Comparison of ENCODE assay signal across 8 mouse cellular contexts in genomic region chr2:32775359-32776074, GRCm38 (mm10). TPM values are rescaled to one million over a fixed set of nuclear protein-coding genes. Genes with fewer than 3 reads are reported as not detected.
A peak's percentile ranks its signal among the peaks of the same experiment; 100 is the strongest.
DNase-seq lines count a peak whose midpoint lies in the region; ATAC-seq and TF ChIP-seq lines count a peak whose summit lies in the region.

Ttc16 (minus strand) TSS chr2:32775633.
Ptrh1 (plus strand) TSS chr2:32775786.

- H3K4me1 ChIP-seq in forebrain, embryonic 10.5 days = peaks cover 41% of the 10 kb centered on the region
- H3K4me1 ChIP-seq in heart, embryonic 15.5 days (replicated peaks) = peaks cover 20% of the 10 kb centered on the region
- H3K4me1 ChIP-seq in liver, embryonic 14.5 days (replicated peaks; ENCODE audit: control insufficient read depth in 2 of 2, insufficient read depth in 2 of 2, low read length in 1 of 2) = peaks cover 2 to 8% of the 10 kb centered on the region in 2 experiments; a peak in 3 of 4 replicates
- peaks cover 4% of the 10 kb centered on the region; the same call in 1 of the 2 replicates for H3K4me1 ChIP-seq in neural tube, embryonic 11.5 days (ENCODE audit: control insufficient read depth, insufficient read depth, low read length)
- 0 out of 2 replicates have a peak, but pooled peaks cover 4% of the 10 kb centered on the region for H3K4me1 ChIP-seq in stomach, postnatal 0 days (replicated peaks; ENCODE audit: control insufficient read depth, insufficient read depth)

- peak within 1 kb of the TSS; percentile 85 for H3K27ac ChIP-seq in forebrain, embryonic 10.5 days
- peak within 1 kb of the TSS; percentile 66 for H3K27ac ChIP-seq in heart, embryonic 15.5 days
- no peak within 1 kb of the TSS for H3K27ac ChIP-seq in liver, embryonic 14.5 days
- no peak within 1 kb of the TSS for H3K27ac ChIP-seq in neural tube, embryonic 11.5 days (ENCODE audit: low read depth, low read length)
- H3K27ac ChIP-seq in stomach, postnatal 0 days (replicated peaks) = peak within 1 kb of the TSS; percentile 49

- under 1% methylated on average over 46 of the region's 46 CpGs for WGBS in forebrain, embryonic 10.5 days
- WGBS in heart, embryonic 15.5 days = under 1% methylated on average over 46 of the region's 46 CpGs
- under 1% methylated on average over 46 of the region's 46 CpGs for WGBS in liver, embryonic 14.5 days (ENCODE audit: insufficient replicate concordance)
- WGBS in neural tube, embryonic 11.5 days = under 1% methylated on average over 46 of the region's 46 CpGs
- under 1% methylated on average over 46 of the region's 46 CpGs for WGBS in stomach, postnatal 0 days

- H3K27me3 ChIP-seq in forebrain, embryonic 10.5 days (ENCODE audit: poor library complexity, severe bottlenecking) = peaks cover 15% of the 10 kb centered on the region
- H3K27me3 ChIP-seq in heart, embryonic 15.5 days = peaks cover 5% of the 10 kb centered on the region; the same call in 1 of the 2 replicates
- no peaks in the 10 kb centered on the region for H3K27me3 ChIP-seq in liver, embryonic 14.5 days (ENCODE audit: control insufficient read depth, insufficient read depth, low read length)
- no peaks in the 10 kb centered on the region for H3K27me3 ChIP-seq in neural tube, embryonic 11.5 days (ENCODE audit: control insufficient read depth, insufficient read depth, low read length)
- no peaks in the 10 kb centered on the region for H3K27me3 ChIP-seq in stomach, postnatal 0 days (ENCODE audit: control insufficient read depth, insufficient read depth, low read length)

- H3K9ac ChIP-seq in heart, embryonic 15.5 days = peak within 1 kb of the TSS; percentile 60
- H3K9ac ChIP-seq in liver, embryonic 14.5 days (replicated peaks) = peak within 1 kb of the TSS; percentile 19
- peak within 1 kb of the TSS; percentile 47 for H3K9ac ChIP-seq in neural tube, embryonic 11.5 days (ENCODE audit: low read length)
- peak within 1 kb of the TSS; percentile 56 for H3K9ac ChIP-seq in stomach, postnatal 0 days (ENCODE audit: low read length)

- H3K9me3 ChIP-seq in forebrain, embryonic 10.5 days = no peaks in the 10 kb centered on the region
- no peaks in the 10 kb centered on the region for H3K9me3 ChIP-seq in heart, embryonic 15.5 days (replicated peaks)
- no peaks in the 10 kb centered on the region for H3K9me3 ChIP-seq in liver, embryonic 14.5 days (ENCODE audit: control insufficient read depth, low read length)
- H3K9me3 ChIP-seq in neural tube, embryonic 11.5 days (ENCODE audit: control insufficient read depth, low read length) = no peaks in the 10 kb centered on the region
- H3K9me3 ChIP-seq in stomach, postnatal 0 days (ENCODE audit: control insufficient read depth, low read length) = no peaks in the 10 kb centered on the region

- TF ChIP-seq EP300 in liver, embryonic 14.5 days (IDR thresholded peaks at IDR 0.05; ENCODE audit: low read depth) = no peak
- TF ChIP-seq EP300 in stomach, postnatal 0 days (optimal IDR thresholded peaks at IDR 0.05) = no peak

- H3K4me2 ChIP-seq in heart, embryonic 15.5 days = peak within 1 kb of the TSS; percentile 94
- peak within 1 kb of the TSS; percentile 59 for H3K4me2 ChIP-seq in liver, embryonic 14.5 days (ENCODE audit: low read depth)
- peak within 1 kb of the TSS; percentile 79 for H3K4me2 ChIP-seq in neural tube, embryonic 11.5 days (ENCODE audit: low read depth)
- peak within 1 kb of the TSS; percentile 70 for H3K4me2 ChIP-seq in stomach, postnatal 0 days (replicated peaks; ENCODE audit: low read depth)

- peak; percentile 98 for ATAC-seq in CD4-positive, CD25-positive, alpha-beta regulatory T cell, adult 4 months
- ATAC-seq in heart, embryonic 15.5 days (replicated peaks; ENCODE audit: insufficient number of reproducible peaks, insufficient read depth, low FRiP score, low read depth) = peak; percentile 96
- ATAC-seq in liver, embryonic 14.5 days (ENCODE audit: insufficient read depth) = peak; percentile 96
- ATAC-seq in neural tube, embryonic 11.5 days (ENCODE audit: insufficient read depth, low FRiP score, low TSS enrichment) = peak; percentile 97
- peak; percentile 97 for ATAC-seq in stomach, postnatal 0 days (ENCODE audit: low FRiP score, low TSS enrichment)

- H3K4me3 ChIP-seq in forebrain, embryonic 10.5 days = peak within 1 kb of the TSS; percentile 73
- peak within 1 kb of the TSS; percentile 64 for H3K4me3 ChIP-seq in heart, embryonic 15.5 days
- H3K4me3 ChIP-seq in liver, embryonic 14.5 days (ENCODE audit: insufficient read depth in 1 of 2, low read depth in 2 of 2, low read length in 2 of 2) = peak within 1 kb of the TSS; percentile 70 to 72
- peak within 1 kb of the TSS; percentile 53 for H3K4me3 ChIP-seq in neural tube, embryonic 11.5 days (ENCODE audit: low read depth, low read length)
- H3K4me3 ChIP-seq in stomach, postnatal 0 days (ENCODE audit: low read depth, low read length) = peak within 1 kb of the TSS; percentile 47

- no peaks in the 10 kb centered on the region for H3K36me3 ChIP-seq in forebrain, embryonic 10.5 days (replicated peaks)
- H3K36me3 ChIP-seq in heart, embryonic 15.5 days = no peaks in the 10 kb centered on the region
- no peaks in the 10 kb centered on the region for H3K36me3 ChIP-seq in liver, embryonic 14.5 days (replicated peaks; ENCODE audit: control insufficient read depth, insufficient read depth, low read depth)
- no peaks in the 10 kb centered on the region for H3K36me3 ChIP-seq in neural tube, embryonic 11.5 days (ENCODE audit: control insufficient read depth, insufficient read depth, low read length)
- no peaks in the 10 kb centered on the region for H3K36me3 ChIP-seq in stomach, postnatal 0 days (ENCODE audit: control insufficient read depth, insufficient read depth, low read length)

- peak; percentile 90 for DNase-seq in c-Kit-negative CD71-positive TER-119-positive erythroid progenitor cells, embryonic 14.5 days (ENCODE audit: low read depth, low spot score)
- peak; percentile 98 for DNase-seq in forebrain, embryonic 10.5 days (ENCODE audit: extremely low spot score, low spot score)
- peak; percentile 99 for DNase-seq in kidney, postnatal 25 days
- peak; percentile 92 to 93 (median 92) for DNase-seq in liver, embryonic 14.5 days (ENCODE audit: low read depth in 3 of 3, low spot score in 3 of 3)
- DNase-seq in neural tube, embryonic 11.5 days (ENCODE audit: low spot score) = peak; percentile 97
- peak; percentile 99 for DNase-seq in stomach, postnatal 0 days (ENCODE audit: low spot score)

- TF ChIP-seq CTCF in liver, embryonic 14.5 days (IDR thresholded peaks at IDR 0.05; ENCODE audit: low read depth) = 0 out of 2 replicates have a peak, but pooled peaks have one; percentile 4
- no peak for TF ChIP-seq CTCF in stomach, postnatal 0 days (IDR thresholded peaks at IDR 0.05; ENCODE audit: low read depth)

RNA-seq across cellular contexts. Expression of gene Ttc16, which starts in this region (rescaled TPM):
- polyA plus RNA-seq in CD4-positive, CD25-positive, alpha-beta regulatory T cell, adult 4 months (2017; shearing (Covaris generic)) = 1 to 10 TPM; 1.4 to 1.6 TPM
- polyA plus RNA-seq in forebrain, embryonic 10.5 days (2016; fragmentation: Nextera tagmentation; extraction: Ambion mirVana) = 0.32 and 0.36 TPM in 2 replicates
- polyA plus RNA-seq in heart, embryonic 15.5 days (2015; fragmentation: Nextera tagmentation; extraction: Ambion mirVana) = 0.15 and 0.32 TPM in 2 replicates
- polyA plus RNA-seq in liver, embryonic 14.5 days (2012; rRNA removed) = 0.18 and 0.22 TPM in 2 replicates
- polyA plus RNA-seq in liver, embryonic 14.5 days (2014; fragmentation: Nextera tagmentation; extraction: Ambion mirVana) = 0.09 and 0.10 TPM in 2 replicates
- polyA plus RNA-seq in neural tube, embryonic 11.5 days (2014; fragmentation: Nextera tagmentation; extraction: Ambion mirVana) = 0.27 and 1.1 TPM in 2 replicates
- polyA plus RNA-seq in stomach, postnatal 0 days (2015; fragmentation: Nextera tagmentation; extraction: Ambion mirVana) = 0.05 and 0.06 TPM in 2 replicates

RNA-seq across cellular contexts. Expression of gene Ptrh1, which starts in this region (rescaled TPM):
- 1 to 10 TPM; 2.9 to 3.8 TPM for polyA plus RNA-seq in CD4-positive, CD25-positive, alpha-beta regulatory T cell, adult 4 months (2017; shearing (Covaris generic))
- polyA plus RNA-seq in forebrain, embryonic 10.5 days (2016; fragmentation: Nextera tagmentation; extraction: Ambion mirVana) = 4.4 and 5.1 TPM in 2 replicates
- polyA plus RNA-seq in heart, embryonic 15.5 days (2015; fragmentation: Nextera tagmentation; extraction: Ambion mirVana) = 3.0 and 4.8 TPM in 2 replicates
- 1.3 and 1.7 TPM in 2 replicates for polyA plus RNA-seq in liver, embryonic 14.5 days (2012; rRNA removed)
- 1.9 and 2.2 TPM in 2 replicates for polyA plus RNA-seq in liver, embryonic 14.5 days (2014; fragmentation: Nextera tagmentation; extraction: Ambion mirVana)
- 3.4 and 3.6 TPM in 2 replicates for polyA plus RNA-seq in neural tube, embryonic 11.5 days (2014; fragmentation: Nextera tagmentation; extraction: Ambion mirVana)
- 7.6 and 10.1 TPM in 2 replicates for polyA plus RNA-seq in stomach, postnatal 0 days (2015; fragmentation: Nextera tagmentation; extraction: Ambion mirVana)

Comparison
In these comparisons a context has a peak if more than half of its experiments do, and no peak if none do; other contexts are left out.
1. H3K27ac ChIP-seq: peak in forebrain, embryonic 10.5 days (single experiment), heart, embryonic 15.5 days (single experiment) and stomach, postnatal 0 days (single experiment); none in liver, embryonic 14.5 days (single experiment) and neural tube, embryonic 11.5 days (single experiment).
2. Peak in every context shown above with its lines, with median percentiles within 50 percentile points of each other: ATAC-seq, DNase-seq, H3K4me3 ChIP-seq, H3K4me2 ChIP-seq and H3K9ac ChIP-seq.